Mouse (Mus musculus) Muller cell, postnatal 12 days (primary cell): ENCODE results near the gene Gnptg.

Experiments used
- DNase-seq: peaks from one replicate; pipeline ENCODE4 v3.0.0-alpha.2; 2015; ENCODE audit errors: inconsistent ontology term

Gnptg gene

GRCm38 (mm10) chr17:25239695-25240636, at the start of gene Gnptg, which contains the start of gene Tsr3:
Gnptg (minus strand) TSS chr17:25240124.
Tsr3 (plus strand) TSS chr17:25240170.
- peak; percentile 88 for DNase-seq

- peak; percentile 30 for DNase-seq
These were observed 48.9 kb upstream of the Gnptg start for GRCm38 (mm10) chr17:25288842-25289241.

- peak; percentile 60 for DNase-seq
These were observed 45.1 kb upstream of the Gnptg start for GRCm38 (mm10) chr17:25285033-25285432.

- DNase-seq, result peak; percentile 7
These were observed 42.2 kb upstream of the Gnptg start for GRCm38 (mm10) chr17:25282133-25282532.

- no peak for DNase-seq
These were observed 35.9 kb upstream of the Gnptg start for GRCm38 (mm10) chr17:25275833-25276232.

- no peak for DNase-seq
These were observed 34.8 kb upstream of the Gnptg start, which contains the start of gene Ube2i for GRCm38 (mm10) chr17:25274571-25275346. Ube2i (minus strand) TSS chr17:25274622.

GRCm38 (mm10) chr17:25273706-25274501, 34.0 kb upstream of the Gnptg start:
- DNase-seq, result peak; percentile 100

GRCm38 (mm10) chr17:25272951-25273705, 33.2 kb upstream of the Gnptg start:
- no peak for DNase-seq

- peak; percentile 22 for DNase-seq
These were observed 32.4 kb upstream of the Gnptg start for GRCm38 (mm10) chr17:25272326-25272725.

- DNase-seq, result no peak
These were observed 30.9 kb upstream of the Gnptg start for GRCm38 (mm10) chr17:25270795-25271335.

GRCm38 (mm10) chr17:25264453-25264852, 24.5 kb upstream of the Gnptg start:
- no peak for DNase-seq

GRCm38 (mm10) chr17:25257804-25258261, 17.9 kb upstream of the Gnptg start:
- DNase-seq, result peak; percentile 57

GRCm38 (mm10) chr17:25256140-25256754, 16.3 kb upstream of the Gnptg start, which contains the start of gene Baiap3:
Baiap3 (minus strand) TSS chr17:25256364.
- no peak for DNase-seq

- no peak for DNase-seq
These were observed 15.2 kb upstream of the Gnptg start for GRCm38 (mm10) chr17:25255110-25255509.

- DNase-seq, result no peak
These were observed 13.8 kb upstream of the Gnptg start for GRCm38 (mm10) chr17:25253760-25254159.

GRCm38 (mm10) chr17:25252643-25253042, 12.7 kb upstream of the Gnptg start:
- no peak for DNase-seq

- DNase-seq, result no peak
These were observed 10.4 kb upstream of the Gnptg start for GRCm38 (mm10) chr17:25250181-25250835.

GRCm38 (mm10) chr17:25248033-25248750, 8.3 kb upstream of the Gnptg start:
- no peak for DNase-seq

- no peak for DNase-seq
These were observed 4.3 kb upstream of the Gnptg start for GRCm38 (mm10) chr17:25244239-25244638.
